Mouse (Mus musculus) liver, embryonic 14.5 days (tissue): ENCODE data around the gene Rhot2. TPM values are rescaled to one million over a fixed set of nuclear protein-coding genes. Genes with fewer than 3 reads are reported as not detected.

ENCODE experiments used
- ATAC-seq: fragments of 200-750 bp; cut with Nextera tagmentation; 2 replicates; pipeline ENCODE4 v1.8.0; 2017; ENCODE audit warnings: moderate number of reproducible peaks, mild to moderate bottlenecking, moderate library complexity; ENCODE audit not compliant: insufficient read depth
- DNase-seq, 3 experiments: peaks; one replicate each; pipeline ENCODE4 v3.0.0-alpha.2; 2012 to 2013; ENCODE audit warnings: low read depth in 3 of 3, low spot score in 3 of 3
- H3K27ac ChIP-seq: fragments of 300-500 bp; sonication (generic); 2 replicates; pipeline ENCODE4 v1.5.1; 2014; ENCODE audit warnings: moderate library complexity, mild to moderate bottlenecking, control low read depth, inconsistent platforms
- H3K27me3 ChIP-seq: fragments of 300-500 bp; sonication (generic); 2 replicates; pipeline ENCODE4 v1.6.1; 2014; ENCODE audit warnings: mild to moderate bottlenecking, low read length, moderate library complexity; ENCODE audit not compliant: control insufficient read depth, insufficient read depth
- H3K36me3 ChIP-seq: fragments of 300-500 bp; sonication (generic); replicated peaks from 2 replicates; pipeline ENCODE4 v1.6.1; 2014; ENCODE audit warnings: low read depth; ENCODE audit not compliant: control insufficient read depth, insufficient read depth
- H3K4me1 ChIP-seq, 2 experiments: fragments of 200-500 bp in 1 of 2; fragments of 300-500 bp in 1 of 2; sonication (generic) in 1 of 2; replicated peaks; 2 replicates each; pipeline ENCODE4 v1.6.1; 2012 to 2014; ENCODE audit warnings: antibody characterized with exemption in 1 of 2, inconsistent platforms in 1 of 2, low read length in 1 of 2; ENCODE audit not compliant: control insufficient read depth in 2 of 2, insufficient read depth in 2 of 2
- H3K4me2 ChIP-seq: fragments of 300-500 bp; sonication (generic); 2 replicates; pipeline ENCODE4 v1.6.1; 2014; ENCODE audit warnings: low read depth, mild to moderate bottlenecking, control low read depth, moderate library complexity
- H3K4me3 ChIP-seq, 2 experiments: fragments of 200-500 bp in 1 of 2; fragments of 300-500 bp in 1 of 2; sonication (generic) in 1 of 2; 2 replicates each; pipeline ENCODE4 v1.5.1; 2012 to 2014; ENCODE audit warnings: low read depth in 2 of 2, low read length in 2 of 2, mild to moderate bottlenecking in 2 of 2, control low read depth in 1 of 2, inconsistent platforms in 1 of 2, moderate library complexity in 1 of 2; ENCODE audit not compliant: insufficient read depth in 1 of 2
- H3K9ac ChIP-seq: fragments of 300-500 bp; sonication (generic); replicated peaks from 2 replicates; pipeline ENCODE4 v1.6.1; 2014; ENCODE audit warnings: mild to moderate bottlenecking, control low read depth, moderate library complexity
- H3K9me3 ChIP-seq: fragments of 300-500 bp; sonication (generic); 2 replicates; pipeline ENCODE4 v1.6.1; 2016; ENCODE audit warnings: low read length, mixed read lengths; ENCODE audit not compliant: control insufficient read depth
- CTCF ChIP-seq: IDR thresholded peaks from 2 replicates; pipeline ENCODE4 v1.5.1; 2016; ENCODE audit warnings: antibody characterized with exemption, low read depth, control low read depth
- EP300 ChIP-seq: IDR thresholded peaks from 2 replicates; pipeline ENCODE4 v1.6.1; 2016; ENCODE audit warnings: antibody characterized with exemption, low read depth
- WGBS: fragments of 180-500 bp; shearing (Covaris S2); extraction: QIAGEN DNeasy Blood & Tissue Kit; methylation state at CpG from one replicate; pipeline ENCODE4 v1.1.7; 2014; ENCODE audit not compliant: insufficient replicate concordance; 5-methylcytosine and 5-hydroxymethylcytosine counted together
- polyA plus RNA-seq, 2 experiments: library from polyadenylated mRNA; depleted of rRNA in 1 of 2; stranded (reverse) in 1 of 2; unstranded in 1 of 2; fragments of >200 nt; fragmentation: Nextera tagmentation in 1 of 2; extraction: Ambion mirVana in 1 of 2; gene quantifications; 2 replicates each; pipeline versions ENCODE4 v1.2.1 to v1.2.3; 2012 to 2014

Gene Rhot2
- polyA plus RNA-seq, 2 experiments: 4.2 to 33.3 TPM

DNA sequence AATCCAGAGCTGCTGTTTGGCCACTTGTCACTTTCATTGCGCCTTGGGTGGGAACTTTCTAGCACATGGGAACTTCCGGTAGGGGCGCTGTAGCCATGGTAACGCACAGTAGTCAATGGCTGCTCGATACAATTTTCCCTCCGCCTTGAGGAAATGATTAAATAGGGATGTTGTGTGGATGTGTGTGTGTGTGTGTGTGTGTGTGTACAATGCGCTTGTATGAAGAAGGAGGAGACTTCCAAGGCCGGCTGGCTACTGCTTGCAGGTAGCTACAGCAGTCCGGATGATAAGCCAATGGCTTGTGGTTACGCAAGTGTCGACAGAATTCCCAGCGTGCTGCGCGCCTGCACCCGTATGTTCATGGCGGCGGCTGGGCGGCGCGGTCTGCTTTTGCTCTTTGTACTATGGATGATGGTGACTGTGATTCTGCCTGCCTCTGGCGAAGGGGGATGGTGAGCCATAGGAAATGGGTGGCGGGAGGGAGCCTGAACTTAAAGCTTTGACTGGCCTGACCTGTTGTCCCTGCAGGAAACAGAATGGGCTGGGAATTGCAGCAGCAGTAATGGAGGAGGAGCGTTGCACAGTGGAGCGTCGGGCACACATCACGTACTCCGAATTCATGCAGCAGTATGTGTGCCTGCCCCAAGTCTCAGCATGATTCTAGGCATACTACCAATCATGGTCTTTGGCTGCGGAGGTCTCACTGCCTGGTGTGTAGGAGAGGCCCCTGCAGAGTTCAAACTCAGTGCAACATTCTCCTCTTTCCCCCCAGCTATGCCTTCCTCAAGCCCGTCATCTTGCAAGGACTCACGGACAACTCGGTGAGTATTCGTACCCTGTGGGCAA lies 15.7 kb downstream of the Rhot2 start, which contains the start of gene Jmjd8:
Gene Jmjd8 (plus strand): TSS at position 156 of the 846 bp plus-strand sequence.
- H3K9me3 ChIP-seq: no peaks in the 10 kb centered on the region
- DNase-seq (peak; percentile 59 to 69 (median 64)), ATAC-seq (0 out of 2 replicates have a peak, but pooled peaks have one; percentile 11)
- H3K36me3 ChIP-seq: peaks cover 14% of the 10 kb centered on the region
- H3K27me3 ChIP-seq: no peaks in the 10 kb centered on the region
- H3K4me1 ChIP-seq: peaks cover 18 to 23% of the 10 kb centered on the region in 2 experiments
- H3K4me3 ChIP-seq: peak within 1 kb of the TSS; percentile 64 to 72
- peak within 1 kb of the TSS; percentile 38 for H3K27ac ChIP-seq
- WGBS: 1% methylated on average over 32 of the region's 32 CpGs
- TF ChIP-seq CTCF (peak; percentile 67), EP300 (no peak)
- H3K4me2 ChIP-seq: peak within 1 kb of the TSS; percentile 70
- H3K9ac ChIP-seq: peak within 1 kb of the TSS; percentile 67

DNA sequence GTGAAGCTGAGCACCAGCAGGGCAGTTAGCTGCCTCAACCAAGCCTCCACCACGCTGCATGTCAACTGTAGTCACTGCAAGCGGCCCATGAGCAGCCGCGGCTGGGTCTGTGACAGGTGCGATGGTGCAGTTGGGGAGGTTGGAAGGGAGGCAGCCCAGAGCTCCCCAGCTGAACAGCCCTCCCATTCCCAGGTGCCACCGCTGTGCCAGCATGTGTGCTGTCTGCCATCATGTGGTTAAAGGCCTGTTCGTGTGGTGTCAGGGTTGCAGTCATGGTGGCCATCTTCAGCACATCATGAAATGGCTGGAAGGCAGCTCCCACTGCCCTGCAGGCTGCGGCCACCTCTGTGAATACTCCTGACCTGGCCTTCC lies 16.4 kb downstream of the Rhot2 start:
- Histone ChIP-seq H3K27me3 (no peaks in the 10 kb centered on the region), H3K4me1 (peaks cover 18 to 22% of the 10 kb centered on the region in 2 experiments), H3K27ac (no peak overlapping the region), H3K4me2 (peak overlapping the region; percentile 70), H3K9me3 (no peaks in the 10 kb centered on the region), H3K4me3 (peak overlapping the region; percentile 64 to 72; a peak in 2 of 4 replicates), H3K36me3 (peaks cover 14% of the 10 kb centered on the region), H3K9ac (no peak overlapping the region)
- ATAC-seq: no peak
- WGBS: 80% methylated on average over 8 of the region's 8 CpGs
- DNase-seq: no peak
- no peak for TF ChIP-seq EP300
- no peak for TF ChIP-seq CTCF

DNA sequence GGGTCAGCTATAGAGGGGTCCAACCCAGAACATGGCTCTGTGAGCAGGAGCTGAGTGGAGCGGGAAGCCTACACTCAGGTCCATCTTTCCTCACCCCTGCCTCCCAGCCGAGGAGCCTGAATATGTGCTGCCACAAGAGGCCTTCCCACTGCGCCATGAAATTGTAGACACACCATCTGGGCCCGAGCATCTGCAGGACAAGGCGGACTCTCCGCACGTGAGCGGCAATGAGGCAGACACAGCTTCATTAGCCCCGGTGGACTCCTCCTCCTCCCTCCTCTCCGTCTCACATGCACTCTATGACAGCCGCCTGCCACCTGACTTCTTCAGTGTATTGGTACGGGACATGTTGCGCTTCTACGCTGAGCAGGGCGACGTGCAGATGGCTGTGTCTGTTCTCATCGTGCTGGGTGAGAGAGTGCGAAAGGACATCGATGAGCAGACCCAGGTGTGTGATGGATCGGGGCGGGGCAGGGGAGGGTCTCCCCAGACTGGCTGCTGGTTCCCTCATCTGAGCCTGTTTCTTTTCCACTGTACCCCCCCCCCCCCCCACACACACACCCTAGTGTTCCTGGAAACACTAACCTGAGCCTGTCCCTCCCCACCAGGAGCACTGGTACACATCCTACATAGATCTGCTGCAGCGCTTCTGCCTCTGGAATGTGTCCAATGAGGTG lies 17.0 kb downstream of the Rhot2 start:
- Histone ChIP-seq H3K36me3 (peaks cover 14% of the 10 kb centered on the region), H3K4me1 (peaks cover 18 to 25% of the 10 kb centered on the region in 2 experiments), H3K4me3 (no peak overlapping the region), H3K27ac (no peak overlapping the region), H3K9me3 (no peaks in the 10 kb centered on the region), H3K27me3 (no peaks in the 10 kb centered on the region), H3K4me2 (no peak overlapping the region), H3K9ac (no peak overlapping the region)
- no peak for TF ChIP-seq EP300
- no peak for TF ChIP-seq CTCF
- ATAC-seq (no peak), DNase-seq (no peak)
- WGBS: 84% methylated on average over 22 of the region's 22 CpGs

DNA sequence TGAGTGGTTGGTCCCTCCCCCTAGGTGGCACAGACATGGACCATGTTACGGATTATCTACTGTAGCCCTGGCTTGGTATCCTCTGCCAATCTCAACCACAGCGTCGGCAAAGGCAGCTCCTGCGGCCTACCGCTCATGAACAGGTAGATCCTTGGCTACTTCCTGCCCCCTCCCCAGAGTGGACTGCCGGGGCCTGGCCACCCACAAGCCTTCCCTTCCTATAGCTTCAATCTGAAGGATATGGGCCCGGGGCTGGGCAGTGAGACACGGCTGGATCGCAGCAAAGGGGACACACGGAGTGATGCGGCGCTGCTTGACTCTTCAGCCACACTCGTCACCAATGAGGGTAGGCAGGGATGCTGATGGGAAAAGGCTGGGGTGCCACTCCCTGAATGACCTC lies 17.6 kb downstream of the Rhot2 start:
- peaks cover 18 to 25% of the 10 kb centered on the region in 2 experiments for H3K4me1 ChIP-seq
- no peak for TF ChIP-seq EP300
- no peak for TF ChIP-seq CTCF
- no peak overlapping the region for H3K4me2 ChIP-seq
- 87% methylated on average over 13 of the region's 13 CpGs for WGBS
- no peak overlapping the region for H3K4me3 ChIP-seq
- no peak overlapping the region for H3K27ac ChIP-seq
- ATAC-seq (no peak), DNase-seq (no peak)
- H3K36me3 ChIP-seq: peaks cover 14% of the 10 kb centered on the region
- H3K27me3 ChIP-seq: no peaks in the 10 kb centered on the region; the same call in 1 of the 2 replicates
- H3K9ac ChIP-seq: no peak overlapping the region
- H3K9me3 ChIP-seq: no peaks in the 10 kb centered on the region
